Mouse (Mus musculus) limb, embryonic 10.5 days (tissue): ENCODE measurements around the gene Mdk. TPM values are rescaled to one million over a fixed set of nuclear protein-coding genes. Genes with fewer than 3 reads are reported as not detected.

ENCODE experiments used
- DNase-seq: peaks from one replicate; pipeline ENCODE4 v3.0.0-alpha.2; 2017; ENCODE audit warnings: low spot score
- H3K27ac ChIP-seq: fragments of 300-500 bp; sonication (generic); 2 replicates; pipeline ENCODE4 v1.5.1; 2016; ENCODE audit warnings: mild to moderate bottlenecking
- H3K27me3 ChIP-seq: fragments of 300-500 bp; sonication (generic); 2 replicates; pipeline ENCODE4 v1.6.1; 2016; ENCODE audit warnings: low read depth, mild to moderate bottlenecking; ENCODE audit not compliant: poor library complexity, severe bottlenecking
- H3K36me3 ChIP-seq: fragments of 300-500 bp; sonication (generic); 2 replicates; pipeline ENCODE4 v1.6.1; 2016; ENCODE audit warnings: mild to moderate bottlenecking, moderate library complexity
- H3K4me1 ChIP-seq: fragments of 300-500 bp; sonication (generic); 2 replicates; pipeline ENCODE4 v1.6.1; 2016
- H3K4me3 ChIP-seq: fragments of 300-500 bp; sonication (generic); 2 replicates; pipeline ENCODE4 v1.5.1; 2016; ENCODE audit warnings: mild to moderate bottlenecking, moderate library complexity
- H3K9me3 ChIP-seq: fragments of 300-500 bp; sonication (generic); replicated peaks from 2 replicates; pipeline ENCODE4 v1.6.1; 2016; ENCODE audit warnings: mild to moderate bottlenecking
- WGBS: fragments of 180-500 bp; shearing (Covaris S2); methylation state at CpG from one replicate; pipeline ENCODE4 v1.1.7; 2016; 5-methylcytosine and 5-hydroxymethylcytosine counted together
- polyA plus RNA-seq: library from polyadenylated mRNA; unstranded; fragments of >200 nt; fragmentation: Nextera tagmentation; extraction: Ambion mirVana; gene quantifications from 2 replicates; pipeline ENCODE4 v1.2.1, GENCODE M21; 2016

Mdk gene
- polyA plus RNA-seq, 1 experiment from 2014 or later = 2,617 TPM

DNA sequence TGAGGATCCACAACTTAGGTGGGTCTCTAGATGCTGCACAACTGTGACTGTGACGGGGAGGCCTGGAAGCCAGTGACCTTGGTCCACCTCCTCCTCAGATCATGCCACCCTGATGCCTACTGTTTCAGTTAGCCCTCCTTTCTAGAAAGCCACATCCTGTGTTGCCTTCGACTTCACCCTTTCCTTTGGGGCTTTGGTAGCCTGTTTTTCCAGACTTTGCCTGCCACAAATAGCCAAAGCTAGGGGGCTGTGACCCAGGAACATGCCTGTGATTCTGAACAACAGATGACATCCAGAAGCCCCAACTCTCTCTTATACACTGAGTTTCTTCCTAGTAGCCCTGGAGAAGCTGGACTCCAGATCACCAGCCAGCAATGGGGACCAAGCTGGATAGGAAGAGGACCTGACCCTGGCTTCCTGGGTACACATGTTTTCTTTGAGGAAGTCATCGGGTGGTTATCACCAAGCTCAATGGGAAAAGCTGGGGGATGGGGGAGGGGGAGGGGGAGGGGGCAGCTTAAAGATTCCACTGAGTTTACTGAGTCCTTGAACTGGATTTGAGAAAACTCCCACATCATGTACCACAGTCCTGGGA, 32.6 kb upstream of the Mdk start:
- Histone ChIP-seq H3K9me3 (no peaks in the 10 kb centered on the region), H3K4me3 (peak overlapping the region; percentile 76), H3K4me1 (peaks cover 71% of the 10 kb centered on the region), H3K27me3 (0 out of 2 replicates have a peak, but pooled peaks cover under 1% of the 10 kb centered on the region), H3K27ac (peak overlapping the region; percentile 86), H3K36me3 (peaks cover 11% of the 10 kb centered on the region)
- no peak for DNase-seq
- WGBS = 74% methylated on average over 3 of the region's 3 CpGs

GRCm38 (mm10) chr2:91963443-91963932, 31.4 kb upstream of the Mdk start:
- Histone ChIP-seq H3K36me3 (peaks cover 15% of the 10 kb centered on the region), H3K27me3 (no peaks in the 10 kb centered on the region), H3K4me3 (peak overlapping the region; percentile 76), H3K9me3 (no peaks in the 10 kb centered on the region), H3K27ac (peak overlapping the region; percentile 93), H3K4me1 (peaks cover 82% of the 10 kb centered on the region)
- under 1% methylated on average over 43 of the region's 57 CpGs for WGBS
- peak; percentile 99 for DNase-seq

- Histone ChIP-seq H3K4me1 (peaks cover 79% of the 10 kb centered on the region), H3K4me3 (peak overlapping the region; percentile 76), H3K36me3 (peaks cover 17% of the 10 kb centered on the region), H3K27ac (peak overlapping the region; percentile 93), H3K27me3 (no peaks in the 10 kb centered on the region), H3K9me3 (no peaks in the 10 kb centered on the region)
- no peak for DNase-seq
- under 1% methylated on average over 39 of the region's 39 CpGs for WGBS
Measured at GRCm38 (mm10) chr2:91962864-91963401, 30.8 kb upstream of the Mdk start.

- Histone ChIP-seq H3K4me3 (peak overlapping the region; percentile 76), H3K27me3 (no peaks in the 10 kb centered on the region), H3K4me1 (peaks cover 84% of the 10 kb centered on the region), H3K27ac (peak overlapping the region; percentile 93), H3K36me3 (peaks cover 20% of the 10 kb centered on the region), H3K9me3 (no peaks in the 10 kb centered on the region)
- 72% methylated on average over 4 of the region's 4 CpGs for WGBS
- no peak for DNase-seq
Measured at GRCm38 (mm10) chr2:91961901-91962761, 30.0 kb upstream of the Mdk start.

GRCm38 (mm10) chr2:91960459-91960858, 28.4 kb upstream of the Mdk start:
- Histone ChIP-seq H3K27ac (no peak overlapping the region), H3K4me1 (peaks cover 80% of the 10 kb centered on the region), H3K27me3 (no peaks in the 10 kb centered on the region), H3K9me3 (no peaks in the 10 kb centered on the region), H3K36me3 (peaks cover 27% of the 10 kb centered on the region), H3K4me3 (no peak overlapping the region)
- no peak for DNase-seq
- WGBS = 93% methylated on average over 5 of the region's 5 CpGs

DNA sequence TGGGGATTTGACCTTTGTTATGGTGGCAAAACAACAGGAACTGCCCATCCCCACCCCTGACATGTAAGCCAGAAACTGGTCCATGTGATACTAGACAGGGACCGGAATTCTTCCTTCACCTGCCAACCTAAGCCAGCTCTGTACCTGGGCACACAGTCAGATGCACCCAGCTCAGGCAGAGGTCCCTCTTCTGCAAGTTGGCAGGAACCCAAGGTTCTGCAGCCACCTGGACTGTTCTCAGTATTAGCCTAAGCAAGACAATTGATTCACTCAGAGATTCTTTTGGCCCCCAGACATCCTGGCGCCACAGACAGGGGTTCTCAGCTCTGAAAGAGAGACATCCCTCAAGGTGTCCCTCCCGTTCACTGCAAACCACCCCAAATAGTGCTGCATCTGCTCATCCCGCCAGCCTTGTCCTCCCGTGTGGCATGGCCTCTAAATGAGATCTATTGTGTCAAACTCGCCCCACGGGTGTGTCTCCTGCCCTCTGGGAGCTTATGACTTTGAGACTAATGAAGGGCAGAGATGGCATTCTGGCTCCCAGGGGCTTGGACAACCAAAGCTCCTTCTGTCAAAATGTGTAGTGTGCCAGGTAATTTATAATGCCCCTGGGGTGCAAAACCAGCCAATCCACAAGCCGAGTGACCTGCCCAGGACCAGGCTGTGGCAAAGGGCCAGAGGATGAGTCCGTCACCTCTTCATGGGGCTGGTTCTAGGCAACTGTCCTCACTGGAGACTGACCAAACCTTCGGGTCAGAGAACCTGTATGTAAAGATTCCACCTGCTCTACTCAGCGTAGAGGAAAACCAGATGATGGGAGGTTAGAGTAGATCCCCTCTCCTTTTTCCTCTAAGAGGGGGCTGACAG, 27.7 kb upstream of the Mdk start:
- H3K27ac ChIP-seq = peak overlapping the region; percentile 2; the same call in 1 of the 2 replicates
- H3K9me3 ChIP-seq = no peaks in the 10 kb centered on the region
- H3K4me1 ChIP-seq = peaks cover 79% of the 10 kb centered on the region
- 84% methylated on average over 11 of the region's 11 CpGs for WGBS
- no peak for DNase-seq
- H3K36me3 ChIP-seq = peaks cover 27% of the 10 kb centered on the region
- no peak overlapping the region for H3K4me3 ChIP-seq
- no peaks in the 10 kb centered on the region for H3K27me3 ChIP-seq

- 46% methylated on average over 10 of the region's 10 CpGs for WGBS
- peak overlapping the region; percentile 2; the same call in 1 of the 2 replicates for H3K27ac ChIP-seq
- peak; percentile 63 for DNase-seq
- H3K27me3 ChIP-seq = no peaks in the 10 kb centered on the region
- no peaks in the 10 kb centered on the region for H3K9me3 ChIP-seq
- peaks cover 75% of the 10 kb centered on the region for H3K4me1 ChIP-seq
- H3K36me3 ChIP-seq = peaks cover 29% of the 10 kb centered on the region
- H3K4me3 ChIP-seq = no peak overlapping the region
Measured at GRCm38 (mm10) chr2:91958701-91959457, 26.8 kb upstream of the Mdk start.

GRCm38 (mm10) chr2:91958049-91958448, 26.0 kb upstream of the Mdk start:
- H3K4me1 ChIP-seq = peaks cover 75% of the 10 kb centered on the region
- H3K27me3 ChIP-seq = no peaks in the 10 kb centered on the region
- H3K4me3 ChIP-seq = no peak overlapping the region
- WGBS = 91% methylated on average over 8 of the region's 8 CpGs
- peaks cover 31% of the 10 kb centered on the region for H3K36me3 ChIP-seq
- DNase-seq = no peak
- H3K9me3 ChIP-seq = no peaks in the 10 kb centered on the region
- no peak overlapping the region for H3K27ac ChIP-seq

DNA sequence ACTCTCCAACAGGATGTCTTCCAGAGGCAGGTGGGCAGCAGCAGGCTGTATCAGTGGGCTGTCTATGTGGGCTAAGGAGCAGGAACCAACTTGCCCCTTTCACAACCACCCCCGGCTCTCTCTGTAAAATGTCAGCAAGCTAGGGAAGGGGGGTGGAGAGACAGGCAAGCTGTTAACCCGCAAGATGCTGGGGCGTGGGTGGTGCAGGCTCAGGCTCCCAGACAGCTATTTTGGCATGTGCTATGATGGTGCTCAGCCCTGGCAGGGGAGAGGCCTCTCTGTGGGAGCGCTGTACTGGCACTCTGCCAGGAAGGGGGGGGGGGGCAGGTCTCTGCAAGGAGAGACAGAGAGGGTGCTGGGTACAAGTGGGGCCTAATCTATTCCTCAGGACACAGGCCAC, 25.0 kb upstream of the Mdk start:
- no peaks in the 10 kb centered on the region for H3K27me3 ChIP-seq
- no peaks in the 10 kb centered on the region for H3K9me3 ChIP-seq
- H3K4me1 ChIP-seq = peaks cover 67% of the 10 kb centered on the region
- H3K27ac ChIP-seq = peak overlapping the region; percentile 23; the same call in 1 of the 2 replicates
- no peak for DNase-seq
- no peak overlapping the region for H3K4me3 ChIP-seq
- peaks cover 31% of the 10 kb centered on the region for H3K36me3 ChIP-seq
- WGBS = 69% methylated on average over 4 of the region's 4 CpGs

GRCm38 (mm10) chr2:91955875-91956274, 23.8 kb upstream of the Mdk start:
- H3K4me1 ChIP-seq = peaks cover 55% of the 10 kb centered on the region
- DNase-seq = no peak
- no peaks in the 10 kb centered on the region for H3K9me3 ChIP-seq
- H3K27ac ChIP-seq = no peak overlapping the region
- no peak overlapping the region for H3K4me3 ChIP-seq
- no peaks in the 10 kb centered on the region for H3K27me3 ChIP-seq
- H3K36me3 ChIP-seq = peaks cover 31% of the 10 kb centered on the region
- 90% methylated on average over 6 of the region's 6 CpGs for WGBS

DNA sequence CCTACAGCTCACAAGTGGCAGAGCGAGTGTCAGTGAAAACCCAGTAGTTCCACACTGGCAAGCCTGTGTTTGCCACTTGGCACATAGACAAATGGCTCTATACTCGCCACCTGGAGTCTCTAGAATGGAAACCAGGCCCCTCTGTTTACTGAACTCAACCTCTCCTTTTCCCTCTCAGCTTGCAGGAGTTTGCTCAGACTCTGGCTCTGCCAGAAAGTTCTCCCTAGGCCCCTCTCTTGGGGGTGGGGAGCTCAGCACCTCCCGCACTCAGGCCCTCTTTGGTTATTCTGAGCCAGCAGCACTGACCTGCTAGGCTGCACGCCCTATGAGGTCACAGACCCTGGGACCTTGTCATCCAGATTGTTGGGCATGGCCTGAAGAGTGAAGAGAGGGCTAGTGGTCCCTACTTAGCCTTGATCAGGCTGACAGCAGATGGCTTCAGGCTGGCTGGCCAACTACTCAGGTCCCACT, 23.1 kb upstream of the Mdk start:
- DNase-seq = no peak
- H3K36me3 ChIP-seq = peaks cover 25% of the 10 kb centered on the region
- no peak overlapping the region for H3K4me3 ChIP-seq
- peak overlapping the region; percentile 48; the same call in 1 of the 2 replicates for H3K27ac ChIP-seq
- no peaks in the 10 kb centered on the region for H3K27me3 ChIP-seq
- H3K9me3 ChIP-seq = no peaks in the 10 kb centered on the region
- WGBS = 85% methylated on average over 4 of the region's 4 CpGs
- H3K4me1 ChIP-seq = peaks cover 57% of the 10 kb centered on the region
